Mouse (Mus musculus) forebrain, embryonic 15.5 days (tissue): ENCODE data around the gene Rsrc1. TPM values are rescaled to one million over a fixed set of nuclear protein-coding genes. Genes with fewer than 3 reads are reported as not detected.
A peak's percentile ranks its signal among the peaks of the same experiment; 100 is the strongest.
"Not testable (repeated sequence)": the region's sequence is repeated elsewhere in the genome, so short reads cannot be mapped to it uniquely, and the experiment has no call there.

Experiments
- ATAC-seq: fragments of 200-750 bp; cut with Nextera tagmentation; replicated peaks from 2 replicates; pipeline ENCODE4 v1.8.0; 2017; ENCODE audit warnings: mild to moderate bottlenecking, moderate TSS enrichment, moderate library complexity
- H3K27ac ChIP-seq: fragments of 300-500 bp; sonication (generic); replicated peaks from 2 replicates; pipeline ENCODE4 v1.5.1; 2015; ENCODE audit warnings: mild to moderate bottlenecking, inconsistent platforms
- H3K27me3 ChIP-seq: fragments of 300-500 bp; sonication (generic); 2 replicates; pipeline ENCODE4 v1.6.1; 2015; ENCODE audit warnings: inconsistent platforms
- H3K36me3 ChIP-seq: fragments of 300-500 bp; sonication (generic); 2 replicates; pipeline ENCODE4 v1.6.1; 2015; ENCODE audit warnings: mild to moderate bottlenecking, inconsistent platforms
- H3K4me1 ChIP-seq: fragments of 300-500 bp; sonication (generic); 2 replicates; pipeline ENCODE4 v1.6.1; 2015; ENCODE audit warnings: inconsistent platforms
- H3K4me2 ChIP-seq: fragments of 300-500 bp; sonication (generic); replicated peaks from 2 replicates; pipeline ENCODE4 v1.6.1; 2015; ENCODE audit warnings: mild to moderate bottlenecking, inconsistent platforms
- H3K4me3 ChIP-seq: fragments of 300-500 bp; sonication (generic); 2 replicates; pipeline ENCODE4 v1.5.1; 2015; ENCODE audit warnings: mild to moderate bottlenecking, inconsistent platforms
- H3K9ac ChIP-seq: fragments of 300-500 bp; sonication (generic); replicated peaks from 2 replicates; pipeline ENCODE4 v1.6.1; 2015; ENCODE audit warnings: mild to moderate bottlenecking, inconsistent platforms
- H3K9me3 ChIP-seq: fragments of 300-500 bp; sonication (generic); 2 replicates; pipeline ENCODE4 v1.6.1; 2016; ENCODE audit warnings: inconsistent platforms
- WGBS: fragments of 180-500 bp; shearing (Covaris S2); methylation state at CpG from one replicate; pipeline ENCODE4 v1.1.7; 2015; ENCODE audit warnings: mixed read lengths; 5-methylcytosine and 5-hydroxymethylcytosine counted together
- polyA plus RNA-seq: library from polyadenylated mRNA; unstranded; fragments of >200 nt; fragmentation: Nextera tagmentation; extraction: Ambion mirVana; gene quantifications from 2 replicates; pipeline ENCODE4 v1.2.1, GENCODE M21; 2015

Rsrc1 gene
- polyA plus RNA-seq, 1 experiment from 2014 or later = 27.6 TPM

DNA sequence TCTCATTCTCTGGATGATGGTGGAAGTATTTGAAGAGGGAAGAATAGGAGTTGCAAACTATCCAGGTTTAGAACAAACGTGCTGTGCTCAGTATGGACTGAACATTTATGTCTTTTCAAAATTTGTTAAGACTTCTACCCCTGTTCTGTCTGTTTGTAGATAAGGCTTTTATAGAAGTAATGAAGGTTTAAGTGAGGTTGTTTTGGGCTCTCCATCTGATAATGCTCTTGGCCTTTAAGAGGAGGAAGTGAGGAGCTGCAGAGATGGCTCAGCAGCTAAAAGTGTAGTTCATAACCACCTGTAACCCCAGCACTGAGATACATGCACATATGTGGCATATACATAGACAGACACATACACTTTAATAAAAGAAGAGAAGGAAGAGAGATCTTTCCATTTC is 15.6 kb downstream of the Rsrc1 start:
- Histone ChIP-seq H3K4me1 (no peaks in the 10 kb centered on the region), H3K27ac (no peak overlapping the region), H3K36me3 (peaks cover 11% of the 10 kb centered on the region), H3K4me2 (no peak overlapping the region), H3K27me3 (no peaks in the 10 kb centered on the region), H3K4me3 (no peak overlapping the region), H3K9ac (no peak overlapping the region), H3K9me3 (no peaks in the 10 kb centered on the region)
- no peak for ATAC-seq
- WGBS = 82% methylated on average over 1 of the region's 1 CpGs

DNA sequence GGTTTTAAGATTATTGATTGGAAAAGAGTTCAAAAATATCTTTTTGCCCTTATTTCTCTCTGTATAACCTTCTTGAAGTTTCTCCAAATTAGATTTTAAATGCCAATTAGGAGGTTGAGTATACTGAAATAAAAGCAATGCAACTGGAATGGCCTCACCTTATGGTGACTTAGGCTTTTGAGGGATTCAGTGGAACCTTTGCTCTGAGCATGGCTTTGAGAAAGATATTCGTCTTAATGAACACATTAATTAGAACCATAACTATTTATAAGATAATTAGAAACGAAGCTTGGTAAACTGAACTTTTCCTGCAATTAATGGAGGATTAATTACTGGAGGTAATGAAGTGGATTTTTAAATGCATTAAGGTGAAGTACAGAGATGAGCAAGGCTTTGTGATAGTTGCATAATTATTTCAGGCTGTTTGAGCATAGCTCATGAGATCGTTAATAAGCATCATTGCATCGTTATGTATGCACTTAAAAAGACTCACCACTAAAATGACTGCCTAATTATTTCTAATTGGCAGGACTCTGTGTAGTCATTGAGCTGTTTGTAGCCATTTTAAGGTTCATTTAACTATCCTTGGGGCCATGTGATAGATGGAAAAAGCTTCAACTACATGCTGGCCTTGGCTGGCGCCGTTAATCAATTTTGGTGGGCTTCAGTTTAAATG is 55.3 kb downstream of the Rsrc1 start:
- no peak overlapping the region for H3K4me3 ChIP-seq
- H3K36me3 ChIP-seq = no peaks in the 10 kb centered on the region
- H3K27ac ChIP-seq = no peak overlapping the region
- 26% methylated on average over 6 of the region's 6 CpGs for WGBS
- peaks cover 9% of the 10 kb centered on the region; the same call in 1 of the 2 replicates for H3K27me3 ChIP-seq
- no peak overlapping the region for H3K9ac ChIP-seq
- ATAC-seq = peak; percentile 64
- no peaks in the 10 kb centered on the region for H3K4me1 ChIP-seq
- H3K4me2 ChIP-seq = no peak overlapping the region
- no peaks in the 10 kb centered on the region for H3K9me3 ChIP-seq

DNA sequence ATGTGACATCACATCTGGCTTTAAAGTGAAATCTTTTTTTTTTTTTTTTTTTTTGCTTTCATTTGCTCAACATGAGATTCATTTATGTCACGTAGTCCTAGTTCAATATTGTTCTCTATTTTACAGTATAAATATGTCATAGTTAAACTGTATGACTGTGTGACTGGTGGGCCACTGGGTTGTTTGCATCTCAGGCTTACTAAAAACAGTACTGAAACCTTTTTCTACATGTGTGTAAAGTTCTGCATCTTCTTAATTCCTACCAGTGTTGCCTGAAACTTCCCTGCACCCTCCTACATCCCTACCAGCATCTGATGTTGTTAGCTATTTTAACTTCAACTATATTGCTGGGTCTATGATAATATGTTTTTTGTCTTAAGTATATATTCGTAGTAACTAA is 78.6 kb downstream of the Rsrc1 start:
- H3K36me3 ChIP-seq = peaks cover 4% of the 10 kb centered on the region; the same call in 1 of the 2 replicates
- WGBS = 95% methylated on average over 2 of the region's 2 CpGs
- no peak overlapping the region for H3K4me2 ChIP-seq
- H3K27me3 ChIP-seq = no peaks in the 10 kb centered on the region
- no peak overlapping the region for H3K9ac ChIP-seq
- ATAC-seq = no peak
- no peaks in the 10 kb centered on the region for H3K4me1 ChIP-seq
- no peak overlapping the region for H3K4me3 ChIP-seq
- H3K27ac ChIP-seq = no peak overlapping the region
- no peaks in the 10 kb centered on the region for H3K9me3 ChIP-seq

DNA sequence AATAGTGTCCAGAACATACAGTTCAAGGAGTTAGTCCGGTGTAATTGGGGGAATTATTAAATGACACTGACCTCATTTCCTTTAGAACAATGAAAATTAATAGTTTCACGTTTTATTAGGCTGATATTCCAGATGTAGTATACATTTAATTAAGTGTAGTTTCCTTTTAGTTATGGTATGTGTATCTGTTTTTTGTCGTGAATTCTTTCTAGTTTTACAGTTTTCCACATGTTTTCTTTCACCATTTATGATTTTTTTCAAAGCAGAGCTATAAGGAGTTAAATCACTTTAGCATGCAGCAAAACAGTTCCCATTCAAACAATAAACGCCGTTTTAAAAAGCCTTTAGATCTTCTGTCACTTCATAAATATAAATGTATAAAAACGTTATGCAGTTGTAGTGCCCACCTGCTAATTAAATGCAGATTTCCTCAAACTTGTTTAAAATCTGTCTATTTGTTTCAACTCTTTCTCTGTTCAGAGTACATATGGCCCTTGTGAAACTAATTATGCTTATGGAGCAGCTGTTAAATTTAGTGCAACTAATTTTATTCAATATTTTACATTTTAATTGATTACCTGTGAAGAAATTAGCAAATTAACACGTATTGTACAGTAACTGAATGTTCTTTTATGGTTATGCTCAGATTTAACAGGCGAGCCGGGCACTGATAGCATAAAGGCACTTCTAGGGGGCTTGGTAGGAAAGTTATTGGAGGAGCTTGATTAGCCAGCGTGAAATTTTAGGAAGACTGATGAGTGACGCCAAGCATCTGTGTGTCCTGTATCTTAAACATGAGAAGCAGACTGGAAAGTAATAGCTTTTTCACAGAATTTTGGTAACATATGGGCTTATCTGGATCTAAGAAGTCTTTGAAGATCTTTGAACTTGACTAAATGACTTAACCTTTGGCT is 89.6 kb downstream of the Rsrc1 start:
- no peaks in the 10 kb centered on the region for H3K9me3 ChIP-seq
- no peaks in the 10 kb centered on the region for H3K27me3 ChIP-seq
- no peak overlapping the region for H3K27ac ChIP-seq
- H3K4me2 ChIP-seq = no peak overlapping the region
- no peaks in the 10 kb centered on the region for H3K4me1 ChIP-seq
- H3K36me3 ChIP-seq = no peaks in the 10 kb centered on the region
- H3K4me3 ChIP-seq = no peak overlapping the region
- ATAC-seq = peak; percentile 46; the same call in 1 of the 2 replicates
- 70% methylated on average over 11 of the region's 11 CpGs for WGBS
- H3K9ac ChIP-seq = no peak overlapping the region

DNA sequence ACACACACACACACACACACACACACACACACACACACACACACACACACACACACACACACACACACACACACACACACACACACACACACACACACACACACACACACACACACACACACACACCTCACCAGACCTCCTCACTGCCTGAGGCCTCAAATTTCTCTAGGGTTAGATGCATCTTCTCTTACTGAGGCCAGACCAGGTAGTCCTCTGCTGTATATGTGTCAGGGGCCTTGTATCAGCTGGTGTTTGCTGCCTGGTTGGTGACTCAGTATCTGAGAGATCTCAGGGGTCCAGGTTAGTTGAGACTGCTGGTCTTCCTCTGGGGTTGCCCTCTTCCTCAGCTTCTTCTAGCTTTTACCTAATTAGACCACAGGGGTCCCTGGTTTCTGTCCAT is 92.5 kb downstream of the Rsrc1 start:
- H3K27me3 ChIP-seq, H3K4me2 ChIP-seq, H3K4me3 ChIP-seq, H3K4me1 ChIP-seq, H3K9ac ChIP-seq, H3K27ac ChIP-seq, ATAC-seq, H3K36me3 ChIP-seq, H3K9me3 ChIP-seq: not testable (repeated sequence)

DNA sequence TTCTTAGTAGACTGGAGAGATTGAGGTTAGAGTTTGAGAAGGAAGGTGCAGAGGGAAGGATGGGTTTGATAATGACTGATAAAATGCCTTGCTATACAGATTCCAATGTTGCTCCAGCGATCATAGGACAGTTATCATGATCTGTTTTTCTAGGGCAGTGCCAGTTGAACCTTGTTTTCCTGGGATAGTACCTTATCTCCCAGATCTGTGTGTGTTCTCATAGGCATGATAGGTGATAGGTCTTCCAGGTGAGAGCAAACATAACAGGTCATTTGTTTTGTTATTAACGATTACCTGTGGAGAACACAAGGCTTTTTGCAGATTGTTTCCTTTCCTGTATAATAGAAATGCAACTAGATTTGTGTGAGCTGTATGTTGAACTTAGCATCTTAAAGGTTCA is 94.3 kb downstream of the Rsrc1 start:
- Histone ChIP-seq H3K36me3 (no peaks in the 10 kb centered on the region), H3K9ac (no peak overlapping the region), H3K4me1 (no peaks in the 10 kb centered on the region), H3K27me3 (no peaks in the 10 kb centered on the region), H3K9me3 (0 out of 2 replicates have a peak, but pooled peaks cover 4% of the 10 kb centered on the region), H3K4me2 (no peak overlapping the region), H3K4me3 (no peak overlapping the region), H3K27ac (no peak overlapping the region)
- WGBS = 98% methylated on average over 2 of the region's 2 CpGs
- no peak for ATAC-seq

DNA sequence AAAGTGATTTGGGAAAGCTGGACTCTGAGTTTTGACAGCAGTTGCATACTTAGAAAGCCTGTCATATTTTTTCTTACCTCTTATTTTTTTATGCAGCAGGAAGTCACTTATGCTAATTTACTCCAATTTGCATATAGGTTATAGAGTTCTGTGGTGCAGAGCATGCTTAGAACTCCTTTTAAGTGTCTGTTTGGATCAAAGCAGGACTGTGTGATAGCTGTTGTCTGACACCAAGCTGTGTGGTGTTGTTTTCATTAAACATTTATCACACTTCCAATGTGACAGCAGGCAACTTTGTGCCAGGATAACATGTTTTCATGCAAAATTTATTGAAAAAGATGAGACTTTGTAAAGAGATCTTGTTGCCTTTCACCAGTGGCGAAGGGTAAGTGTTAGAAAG is 103.6 kb downstream of the Rsrc1 start:
- Histone ChIP-seq H3K9ac (no peak overlapping the region), H3K4me3 (no peak overlapping the region), H3K4me1 (peaks cover 3% of the 10 kb centered on the region; the same call in 1 of the 2 replicates), H3K36me3 (no peaks in the 10 kb centered on the region), H3K27me3 (no peaks in the 10 kb centered on the region), H3K27ac (no peak overlapping the region), H3K9me3 (0 out of 2 replicates have a peak, but pooled peaks cover 3% of the 10 kb centered on the region), H3K4me2 (no peak overlapping the region)
- ATAC-seq = no peak; the same call in 1 of the 2 replicates
- WGBS = 67% methylated on average over 1 of the region's 1 CpGs

DNA sequence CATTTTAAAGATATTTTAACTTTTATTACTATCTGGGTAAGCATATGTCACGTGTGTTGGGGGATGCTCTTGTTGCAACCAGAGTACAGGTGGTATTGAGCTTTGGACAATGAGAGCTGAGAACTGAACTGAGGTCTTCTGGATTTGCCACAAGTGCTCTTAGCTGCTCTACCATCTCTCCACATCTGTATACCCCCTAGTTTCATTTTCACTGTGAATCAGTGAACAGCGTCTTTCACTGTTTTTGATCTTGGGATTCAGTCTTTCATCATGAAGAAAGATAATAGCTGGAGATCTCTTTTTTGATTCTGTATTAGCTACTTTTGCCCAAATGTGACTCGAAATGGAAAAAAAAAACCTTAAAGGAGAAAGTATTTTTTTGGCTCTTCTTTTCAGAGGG is 127.2 kb downstream of the Rsrc1 start:
- ATAC-seq = no peak
- Histone ChIP-seq H3K27me3 (no peaks in the 10 kb centered on the region), H3K36me3 (no peaks in the 10 kb centered on the region), H3K4me2 (no peak overlapping the region), H3K4me3 (no peak overlapping the region), H3K4me1 (no peaks in the 10 kb centered on the region), H3K9me3 (no peaks in the 10 kb centered on the region), H3K9ac (no peak overlapping the region), H3K27ac (no peak overlapping the region)
- 86% methylated on average over 3 of the region's 3 CpGs for WGBS

DNA sequence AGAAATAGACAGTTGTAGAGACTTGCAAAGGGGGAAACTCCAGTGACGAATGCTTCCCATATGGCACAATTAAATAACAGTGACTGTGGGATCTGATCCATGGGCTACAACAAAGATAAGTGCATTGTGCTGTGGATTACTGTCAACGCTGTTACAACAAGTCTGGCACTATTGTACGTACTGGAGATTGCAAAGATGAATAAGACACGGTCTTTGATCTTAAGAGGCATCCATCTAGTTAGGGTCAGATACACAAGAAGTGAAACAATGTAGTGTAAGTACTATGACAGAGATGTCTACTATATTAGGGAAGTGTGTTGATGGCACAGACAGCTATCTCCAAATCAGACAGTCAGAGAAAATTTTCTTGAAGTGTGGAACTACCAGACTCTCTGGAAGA is 135.1 kb downstream of the Rsrc1 start:
- no peak overlapping the region for H3K27ac ChIP-seq
- WGBS = 67% methylated on average over 4 of the region's 4 CpGs
- no peak overlapping the region for H3K9ac ChIP-seq
- no peaks in the 10 kb centered on the region for H3K4me1 ChIP-seq
- no peaks in the 10 kb centered on the region for H3K27me3 ChIP-seq
- H3K4me2 ChIP-seq = no peak overlapping the region
- no peaks in the 10 kb centered on the region for H3K9me3 ChIP-seq
- no peak overlapping the region for H3K4me3 ChIP-seq
- no peak for ATAC-seq
- no peaks in the 10 kb centered on the region for H3K36me3 ChIP-seq

DNA sequence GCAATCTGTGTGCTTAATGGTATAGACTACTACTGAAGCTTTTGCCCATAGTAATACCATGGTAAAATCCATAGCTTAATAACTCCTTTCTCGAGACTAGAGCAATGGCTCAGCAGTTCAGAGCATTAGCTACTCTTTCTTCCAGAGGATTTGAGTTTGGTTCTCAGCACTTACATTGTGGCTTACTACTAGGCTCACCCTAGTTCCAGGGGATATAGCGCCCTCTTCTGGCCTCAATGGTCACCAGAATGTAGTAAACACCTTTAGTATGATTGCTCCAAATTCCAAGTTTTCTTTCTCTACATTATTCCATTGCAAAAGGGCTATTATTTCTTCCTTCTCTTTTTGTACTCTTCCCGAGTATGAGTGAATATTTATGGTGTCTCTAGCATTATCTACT is 151.3 kb downstream of the Rsrc1 start:
- ATAC-seq = no peak
- 68% methylated on average over 3 of the region's 3 CpGs for WGBS
- H3K27me3 ChIP-seq = no peaks in the 10 kb centered on the region

DNA sequence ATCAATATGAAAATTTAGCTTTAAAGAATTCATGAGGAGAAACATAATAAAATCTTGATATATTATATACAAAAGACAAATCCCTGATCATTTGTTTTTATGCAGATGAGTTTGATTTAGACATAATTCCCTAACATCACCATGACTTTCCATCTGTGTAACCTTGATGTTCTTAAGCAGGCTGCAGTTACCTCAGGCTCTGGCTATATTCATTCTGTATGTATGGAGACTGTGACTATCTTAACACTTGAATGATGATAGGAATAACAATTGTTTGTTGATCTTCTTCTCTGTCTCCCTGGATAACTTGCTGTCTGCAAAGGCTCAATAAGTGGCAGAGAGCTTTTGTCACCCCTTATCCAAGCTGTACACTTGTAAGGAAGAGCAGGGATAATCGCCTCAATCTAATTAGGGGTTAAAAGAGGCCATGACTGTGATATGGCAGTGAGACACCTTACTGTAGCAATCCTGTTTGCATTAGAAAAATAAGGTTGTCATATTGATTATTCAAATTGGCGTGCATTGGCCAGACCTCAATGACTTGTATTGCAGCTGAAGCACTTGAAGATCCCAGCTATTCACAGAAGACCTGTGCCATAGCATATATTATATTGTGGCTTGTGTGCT is 154.7 kb downstream of the Rsrc1 start:
- Histone ChIP-seq H3K27me3 (no peaks in the 10 kb centered on the region), H3K4me1 (no peaks in the 10 kb centered on the region), H3K27ac (no peak overlapping the region), H3K36me3 (no peaks in the 10 kb centered on the region), H3K4me2 (no peak overlapping the region), H3K4me3 (no peak overlapping the region), H3K9ac (no peak overlapping the region), H3K9me3 (no peaks in the 10 kb centered on the region)
- no peak for ATAC-seq
- WGBS = 79% methylated on average over 2 of the region's 2 CpGs

More for the DNA sequence above, 151.3 kb downstream of the Rsrc1 start:
- Histone ChIP-seq H3K4me2 (no peak overlapping the region), H3K4me3 (no peak overlapping the region), H3K4me1 (no peaks in the 10 kb centered on the region), H3K27ac (no peak overlapping the region), H3K9ac (no peak overlapping the region), H3K9me3 (0 out of 2 replicates have a peak, but pooled peaks cover 12% of the 10 kb centered on the region), H3K36me3 (no peaks in the 10 kb centered on the region)

DNA sequence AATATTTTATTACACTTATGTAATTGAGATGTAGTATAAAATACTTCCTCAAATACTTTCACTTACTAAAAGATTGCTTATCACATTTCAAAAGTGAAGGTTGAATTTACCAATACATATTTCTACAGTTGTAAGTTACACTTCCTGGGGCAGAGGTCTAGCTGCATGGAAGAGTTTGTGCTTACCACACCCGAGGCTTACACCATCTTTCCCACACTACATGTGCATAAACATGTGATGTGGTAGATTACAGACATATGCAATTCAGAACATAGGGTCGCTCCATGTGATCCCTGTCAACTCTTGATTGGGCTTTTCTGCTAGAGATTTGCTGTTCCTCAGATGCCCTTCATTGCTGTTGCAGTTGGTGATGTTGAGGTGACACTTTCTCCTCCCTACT is 163.8 kb downstream of the Rsrc1 start:
- Histone ChIP-seq H3K4me2 (no peak overlapping the region), H3K9ac (no peak overlapping the region), H3K36me3 (no peaks in the 10 kb centered on the region), H3K27ac (no peak overlapping the region), H3K4me3 (no peak overlapping the region), H3K27me3 (no peaks in the 10 kb centered on the region), H3K4me1 (peaks cover 7% of the 10 kb centered on the region; the same call in 1 of the 2 replicates), H3K9me3 (peaks cover 5% of the 10 kb centered on the region; the same call in 1 of the 2 replicates)
- ATAC-seq = no peak
- 86% methylated on average over 2 of the region's 2 CpGs for WGBS
